Mouse (Mus musculus): ENCODE measurements around the gene Emc10. TPM values are rescaled to one million over a fixed set of nuclear protein-coding genes. Genes with fewer than 3 reads are reported as not detected.
A peak's percentile ranks its signal among the peaks of the same experiment; 100 is the strongest.

Gene Emc10
- total RNA-seq, 2 experiments from 2014 or later, result 48.2 to 49.0 TPM

Small RNA genes lying within 50 kb of the gene (microRNA-seq; reads per million reads assigned to microRNA genes)
- gene Mir7052 (3.4 reads per million, percentile 2 among the genes with 10 or more reads in this experiment), gene Mir7053 (not detected)

Other genes with a start within 250 kb of the Emc10 start
- gene 1700028J19Rik, start 249.8 kb downstream of the Emc10 start, total RNA-seq (2021), result not detected
- gene 2410002F23Rik, start 249.8 kb downstream of the Emc10 start, total RNA-seq (2021), result 1 to 10 TPM; 4.9 to 5.9 TPM
- not detected for gene Acp4, start 239.2 kb downstream of the Emc10 start, total RNA-seq (2021)
- not detected for gene Gm15517, start 235.1 kb downstream of the Emc10 start, total RNA-seq (2021)
- gene Clec11a, start 189.6 kb downstream of the Emc10 start, total RNA-seq (2021), result 1 to 10 TPM in 1 of 2 experiments, under 1 TPM in 1; 0.84 to 1.3 TPM
- under 1 TPM; 0.25 to 0.36 TPM for gene Shank1, start 186.3 kb downstream of the Emc10 start, total RNA-seq (2021)
- 1 to 10 TPM; 3.4 to 4.8 TPM for gene Syt3, start 112.4 kb downstream of the Emc10 start, total RNA-seq (2021)
- under 1 TPM in 1 of 2 experiments, not detected in 1; 0.25 TPM for gene 1700008O03Rik, start 110.7 kb downstream of the Emc10 start, total RNA-seq (2021)
- gene Lrrc4b, start 67.5 kb downstream of the Emc10 start, total RNA-seq (2021), result under 1 TPM in 1 of 2 experiments, not detected in 1; 0.12 TPM
- gene Aspdh, start 31.1 kb downstream of the Emc10 start, total RNA-seq (2021), result not detected
- gene Josd2, start 28.5 kb downstream of the Emc10 start, total RNA-seq (2021), result 10 to 100 TPM; 49.8 to 49.9 TPM
- 1 to 10 TPM; 3.5 to 5.0 TPM for gene Fam71e1, start 52 bp upstream of the Emc10 start, total RNA-seq (2021)
- 1,000 to 10,000 TPM; 4,330 to 4,768 TPM for gene Mybpc2, start 28.1 kb upstream of the Emc10 start, total RNA-seq (2021)
- under 1 TPM in 1 of 2 experiments, not detected in 1; 0.14 TPM for gene Spib, start 35.5 kb upstream of the Emc10 start, total RNA-seq (2021)
- 1 to 10 TPM; 4.6 to 4.8 TPM for gene Pold1, start 52.3 kb upstream of the Emc10 start, total RNA-seq (2021)
- gene Nr1h2, start 57.4 kb upstream of the Emc10 start, total RNA-seq (2021), result 10 to 100 TPM; 42.7 to 45.2 TPM
- gene Napsa, start 75.9 kb upstream of the Emc10 start, total RNA-seq (2021), result under 1 TPM; 0.47 to 0.91 TPM
- 1 to 10 TPM; 3.7 to 5.1 TPM for gene Kcnc3, start 94.1 kb upstream of the Emc10 start, total RNA-seq (2021)
- 10 to 100 TPM; 43.2 to 45.2 TPM for gene Myh14, start 174.3 kb upstream of the Emc10 start, total RNA-seq (2021)
- not detected for gene Izumo2, start 212.2 kb upstream of the Emc10 start, total RNA-seq (2021)

All from gastrocnemius, adult 18-20 months (tissue).